Mouse (Mus musculus) neural tube, embryonic 13.5 days (tissue): ENCODE measurements at regions not wholly inside any gene's neighbourhood (a gene's known extent, or its start where the extent isn't known, plus 50 kb on each side); places are given as distances from the start of the nearest gene placed in this dataset.

Experiments used
- ATAC-seq: fragments of 200-750 bp; cut with Nextera tagmentation; 2 replicates; pipeline ENCODE4 v1.8.0; 2017; ENCODE audit warnings: low read depth, mild to moderate bottlenecking, moderate TSS enrichment, moderate library complexity
- H3K27ac ChIP-seq: fragments of 300-500 bp; sonication (generic); replicated peaks from 2 replicates; pipeline ENCODE4 v1.5.1; 2015; ENCODE audit warnings: moderate library complexity, mild to moderate bottlenecking, inconsistent platforms
- H3K27me3 ChIP-seq: fragments of 300-500 bp; sonication (generic); 2 replicates; pipeline ENCODE4 v1.6.1; 2015; ENCODE audit warnings: mild to moderate bottlenecking, inconsistent platforms
- H3K36me3 ChIP-seq: fragments of 300-500 bp; sonication (generic); 2 replicates; pipeline ENCODE4 v1.6.1; 2015; ENCODE audit warnings: mild to moderate bottlenecking, inconsistent platforms
- H3K4me1 ChIP-seq: fragments of 300-500 bp; sonication (generic); replicated peaks from 2 replicates; pipeline ENCODE4 v1.6.1; 2015; ENCODE audit warnings: inconsistent platforms
- H3K4me2 ChIP-seq: fragments of 300-500 bp; sonication (generic); 2 replicates; pipeline ENCODE4 v1.6.1; 2015; ENCODE audit warnings: inconsistent platforms, mild to moderate bottlenecking, moderate library complexity
- H3K4me3 ChIP-seq: fragments of 300-500 bp; sonication (generic); 2 replicates; pipeline ENCODE4 v1.5.1; 2015; ENCODE audit warnings: mild to moderate bottlenecking, inconsistent platforms
- H3K9ac ChIP-seq: fragments of 300-500 bp; sonication (generic); 2 replicates; pipeline ENCODE4 v1.6.1; 2015; ENCODE audit warnings: moderate library complexity, mild to moderate bottlenecking, inconsistent platforms
- H3K9me3 ChIP-seq: fragments of 300-500 bp; sonication (generic); 2 replicates; pipeline ENCODE4 v1.6.1; 2016; ENCODE audit warnings: inconsistent platforms
- WGBS: fragments of 180-500 bp; shearing (Covaris S2); methylation state at CpG from one replicate; pipeline ENCODE4 v1.1.7; 2015; 5-methylcytosine and 5-hydroxymethylcytosine counted together

DNA sequence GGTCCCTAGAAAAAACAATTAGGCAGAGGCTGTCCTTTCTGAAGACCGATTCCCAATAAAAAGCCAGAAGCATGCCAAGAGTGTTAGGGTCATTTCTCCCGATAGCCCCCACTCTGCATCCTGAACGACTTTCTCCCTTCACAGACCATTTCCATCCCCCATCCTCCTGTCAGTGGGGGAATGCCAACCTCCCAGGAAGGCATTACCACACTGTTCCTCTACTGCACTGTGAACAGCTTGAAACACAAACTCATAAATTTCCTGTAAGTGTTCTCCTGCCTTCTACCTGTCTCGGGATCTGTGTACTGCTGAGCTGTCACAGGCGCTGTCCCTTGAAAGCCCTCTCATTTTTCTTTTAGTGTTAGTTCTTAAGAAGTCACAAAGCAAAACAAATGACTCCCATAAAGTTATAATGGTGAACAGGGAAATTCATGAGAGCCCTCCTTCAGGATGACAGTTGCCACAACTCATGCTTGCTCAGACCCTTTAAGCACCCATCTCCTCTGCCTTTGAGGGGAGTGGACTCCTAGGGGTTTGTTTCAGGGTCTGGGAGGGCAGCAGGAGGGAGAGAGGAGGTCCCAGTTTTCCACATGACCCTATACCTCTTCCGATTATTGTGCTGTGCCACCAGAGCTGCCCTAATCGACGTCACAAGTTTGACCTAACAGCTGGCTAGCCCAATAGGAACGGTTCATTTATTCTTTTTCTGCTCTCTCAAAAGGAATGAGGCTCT lies 139.9 kb downstream of the Rchy1 start:
- Histone ChIP-seq H3K27me3 (no peaks in the 10 kb centered on the region), H3K4me1 (peaks cover 7% of the 10 kb centered on the region), H3K9ac (no peak overlapping the region), H3K4me2 (no peak overlapping the region), H3K4me3 (no peak overlapping the region), H3K36me3 (no peaks in the 10 kb centered on the region), H3K9me3 (no peaks in the 10 kb centered on the region), H3K27ac (0 out of 2 replicates have a peak overlapping the region, but pooled peaks have one; percentile 33)
- WGBS = 49% methylated on average over 9 of the region's 9 CpGs
- peak; percentile 70; the same call in 1 of the 2 replicates for ATAC-seq

DNA sequence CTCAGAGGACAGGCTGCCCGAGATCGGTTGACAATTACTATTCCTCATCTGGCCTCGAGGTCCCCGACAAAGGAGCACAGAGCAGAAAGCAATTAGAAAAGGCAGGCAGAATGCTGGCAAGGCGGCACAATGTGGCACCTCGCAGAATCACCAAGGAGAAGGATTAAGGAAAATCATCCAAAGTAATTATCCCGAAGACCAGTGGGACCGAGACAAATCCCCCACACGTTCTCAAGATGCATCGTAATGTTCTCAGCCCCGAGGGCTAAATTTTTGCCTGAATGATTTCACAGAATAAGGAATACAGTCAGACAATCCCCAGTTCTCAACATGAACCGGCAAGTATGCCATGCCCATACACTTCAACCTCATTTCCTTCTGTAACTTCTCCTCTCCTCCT lies 144.1 kb downstream of the Rchy1 start:
- 0 out of 2 replicates have a peak, but pooled peaks have one; percentile 22 for ATAC-seq
- Histone ChIP-seq H3K9ac (no peak overlapping the region), H3K27me3 (no peaks in the 10 kb centered on the region), H3K36me3 (no peaks in the 10 kb centered on the region), H3K9me3 (no peaks in the 10 kb centered on the region), H3K4me2 (no peak overlapping the region), H3K4me3 (no peak overlapping the region), H3K4me1 (peaks cover 7% of the 10 kb centered on the region), H3K27ac (peak overlapping the region; percentile 62; the same call in 1 of the 2 replicates)
- 65% methylated on average over 12 of the region's 12 CpGs for WGBS

DNA sequence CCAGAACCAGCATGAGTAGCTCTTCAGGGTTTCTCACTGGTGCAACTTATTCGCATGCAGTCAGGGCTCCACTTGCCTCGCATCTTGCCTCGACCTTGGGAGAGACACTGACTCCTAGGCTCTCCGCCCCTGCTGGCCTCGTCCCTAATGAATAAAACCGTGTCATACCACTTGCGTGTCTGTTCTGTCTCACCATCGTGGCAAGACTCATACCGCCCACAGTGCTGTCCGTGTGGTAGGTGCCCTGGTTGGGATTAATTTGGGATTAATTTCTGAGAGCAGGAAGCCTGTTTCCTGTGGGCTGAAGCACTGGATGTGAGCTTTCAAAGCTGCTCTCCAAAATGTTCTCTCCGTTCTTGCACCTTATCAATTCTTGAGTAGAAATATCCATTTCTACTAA lies 144.7 kb downstream of the Rchy1 start:
- Histone ChIP-seq H3K4me3 (no peak overlapping the region), H3K27me3 (no peaks in the 10 kb centered on the region), H3K9ac (no peak overlapping the region), H3K4me1 (peaks cover 5% of the 10 kb centered on the region), H3K36me3 (no peaks in the 10 kb centered on the region), H3K4me2 (no peak overlapping the region), H3K27ac (no peak overlapping the region), H3K9me3 (no peaks in the 10 kb centered on the region)
- ATAC-seq = no peak
- 85% methylated on average over 11 of the region's 11 CpGs for WGBS

DNA sequence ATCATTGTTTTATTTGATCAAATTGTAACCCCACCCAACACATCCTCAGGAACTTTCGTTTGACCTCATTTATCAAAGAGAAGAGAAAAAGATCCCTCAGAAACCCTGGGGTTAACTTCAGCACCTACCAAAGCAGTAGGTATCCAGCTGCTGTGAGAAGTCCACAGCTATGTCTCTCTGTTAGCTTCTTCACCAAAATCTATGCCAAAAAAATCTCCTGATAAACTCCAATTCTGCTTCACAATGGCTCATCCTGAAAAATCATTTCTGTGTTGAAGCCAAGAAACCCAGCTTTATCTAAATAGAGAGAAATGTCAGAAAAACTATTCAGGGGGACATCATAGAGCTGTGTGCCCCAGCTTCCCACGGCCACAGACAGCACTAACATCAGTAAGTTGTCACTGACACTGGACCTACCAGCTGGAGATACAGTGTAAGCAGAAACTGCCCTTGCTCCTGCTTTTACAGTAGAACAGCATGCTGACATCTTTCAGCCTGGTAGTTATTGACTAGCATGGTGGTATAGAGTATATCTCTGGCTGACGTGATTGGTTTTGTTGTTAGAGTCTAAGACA lies 146.4 kb downstream of the Rchy1 start:
- no peaks in the 10 kb centered on the region for H3K27me3 ChIP-seq
- H3K27ac ChIP-seq = no peak overlapping the region
- H3K9me3 ChIP-seq = no peaks in the 10 kb centered on the region
- H3K4me2 ChIP-seq = no peak overlapping the region
- no peak overlapping the region for H3K4me3 ChIP-seq
- ATAC-seq = no peak
- no peak overlapping the region for H3K9ac ChIP-seq
- no peaks in the 10 kb centered on the region for H3K36me3 ChIP-seq
- H3K4me1 ChIP-seq = no peaks in the 10 kb centered on the region
- WGBS = 88% methylated on average over 3 of the region's 3 CpGs

DNA sequence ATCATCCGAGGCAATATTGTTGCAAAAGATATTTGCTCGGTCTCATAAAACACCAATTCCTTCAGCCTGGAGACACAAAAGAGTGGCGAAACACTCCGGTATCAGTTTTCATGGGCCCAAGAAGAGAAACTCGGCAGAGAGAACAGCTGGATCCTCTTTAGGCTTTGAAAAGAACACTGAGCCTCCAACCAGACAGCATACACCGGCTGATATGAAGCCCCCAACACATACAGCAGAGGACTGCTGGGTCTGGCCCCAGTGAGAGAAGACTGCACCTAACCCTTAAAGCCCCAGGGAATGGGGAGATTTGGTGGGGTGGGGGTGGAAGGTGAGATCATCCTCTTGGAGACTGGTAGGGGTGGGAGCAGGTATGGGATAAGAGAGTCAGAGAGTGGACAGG lies 147.9 kb downstream of the Rchy1 start:
- Histone ChIP-seq H3K9me3 (no peaks in the 10 kb centered on the region), H3K4me3 (no peak overlapping the region), H3K27ac (0 out of 2 replicates have a peak overlapping the region, but pooled peaks have one; percentile 52), H3K4me2 (no peak overlapping the region), H3K36me3 (no peaks in the 10 kb centered on the region), H3K4me1 (no peaks in the 10 kb centered on the region), H3K9ac (no peak overlapping the region), H3K27me3 (no peaks in the 10 kb centered on the region)
- 74% methylated on average over 6 of the region's 6 CpGs for WGBS
- ATAC-seq = no peak

DNA sequence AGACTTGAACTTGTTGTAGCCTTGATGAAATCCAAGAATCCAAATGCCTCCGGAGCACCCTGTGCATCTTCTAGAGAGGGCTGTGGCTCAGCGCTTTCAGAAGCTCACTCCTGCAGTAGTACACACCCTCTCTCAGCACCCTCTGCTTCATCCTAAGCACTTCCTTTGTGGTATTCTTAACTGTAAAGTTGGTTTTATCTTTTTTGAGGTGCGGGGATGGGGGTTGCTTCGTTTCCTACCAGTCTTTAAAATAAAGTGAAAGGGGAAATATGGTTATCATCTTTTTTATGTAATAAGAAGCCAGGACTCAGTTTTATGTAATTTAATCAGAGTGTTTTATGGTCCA lies 148.5 kb downstream of the Rchy1 start:
- WGBS = 79% methylated on average over 4 of the region's 4 CpGs
- Histone ChIP-seq H3K4me3 (no peak overlapping the region), H3K27me3 (no peaks in the 10 kb centered on the region), H3K4me1 (no peaks in the 10 kb centered on the region), H3K36me3 (no peaks in the 10 kb centered on the region), H3K4me2 (no peak overlapping the region), H3K9ac (no peak overlapping the region), H3K9me3 (no peaks in the 10 kb centered on the region), H3K27ac (no peak overlapping the region; the same call in 1 of the 2 replicates)
- no peak for ATAC-seq

DNA sequence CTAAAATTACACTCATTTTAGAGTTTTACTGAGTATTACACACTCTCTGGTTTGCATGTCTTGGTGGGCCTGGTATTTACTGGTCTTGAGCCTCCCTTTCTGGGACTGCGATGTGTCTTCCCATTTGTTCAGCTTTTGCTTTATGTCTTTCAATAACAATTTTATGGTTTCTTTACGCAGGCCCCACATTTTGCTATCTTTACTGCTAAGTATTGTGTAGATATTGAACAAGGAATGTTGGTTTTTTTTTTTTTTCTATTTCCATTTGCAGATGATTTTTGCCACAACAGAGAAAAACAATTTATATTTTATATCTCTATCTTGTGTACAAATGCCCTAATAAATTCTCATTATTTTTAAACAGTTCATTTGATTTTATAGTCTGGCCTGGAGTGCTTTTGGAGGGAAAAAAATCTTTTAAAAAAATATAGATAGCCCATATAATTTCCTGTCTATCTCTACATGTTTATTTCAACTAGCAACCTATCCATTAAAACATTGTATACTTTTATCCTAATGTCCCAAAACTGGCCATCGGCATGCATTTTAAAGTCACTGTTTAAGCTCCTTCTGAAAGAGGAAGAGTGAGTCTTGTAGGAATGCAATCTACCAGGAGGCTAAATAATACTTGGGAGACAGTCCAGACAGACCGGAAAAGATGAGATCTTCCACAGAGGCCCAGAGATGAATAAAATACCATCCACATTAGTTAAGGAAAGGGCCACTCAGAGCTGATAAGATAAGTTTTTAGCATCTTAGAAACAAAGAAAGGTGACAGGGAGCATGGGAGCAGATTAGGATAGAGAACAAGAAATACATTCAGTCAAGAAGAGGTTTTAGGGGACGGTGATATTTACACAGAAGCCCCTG lies 149.1 kb downstream of the Rchy1 start:
- no peak for ATAC-seq
- H3K4me3 ChIP-seq = no peak overlapping the region
- WGBS = 81% methylated on average over 5 of the region's 5 CpGs

DNA sequence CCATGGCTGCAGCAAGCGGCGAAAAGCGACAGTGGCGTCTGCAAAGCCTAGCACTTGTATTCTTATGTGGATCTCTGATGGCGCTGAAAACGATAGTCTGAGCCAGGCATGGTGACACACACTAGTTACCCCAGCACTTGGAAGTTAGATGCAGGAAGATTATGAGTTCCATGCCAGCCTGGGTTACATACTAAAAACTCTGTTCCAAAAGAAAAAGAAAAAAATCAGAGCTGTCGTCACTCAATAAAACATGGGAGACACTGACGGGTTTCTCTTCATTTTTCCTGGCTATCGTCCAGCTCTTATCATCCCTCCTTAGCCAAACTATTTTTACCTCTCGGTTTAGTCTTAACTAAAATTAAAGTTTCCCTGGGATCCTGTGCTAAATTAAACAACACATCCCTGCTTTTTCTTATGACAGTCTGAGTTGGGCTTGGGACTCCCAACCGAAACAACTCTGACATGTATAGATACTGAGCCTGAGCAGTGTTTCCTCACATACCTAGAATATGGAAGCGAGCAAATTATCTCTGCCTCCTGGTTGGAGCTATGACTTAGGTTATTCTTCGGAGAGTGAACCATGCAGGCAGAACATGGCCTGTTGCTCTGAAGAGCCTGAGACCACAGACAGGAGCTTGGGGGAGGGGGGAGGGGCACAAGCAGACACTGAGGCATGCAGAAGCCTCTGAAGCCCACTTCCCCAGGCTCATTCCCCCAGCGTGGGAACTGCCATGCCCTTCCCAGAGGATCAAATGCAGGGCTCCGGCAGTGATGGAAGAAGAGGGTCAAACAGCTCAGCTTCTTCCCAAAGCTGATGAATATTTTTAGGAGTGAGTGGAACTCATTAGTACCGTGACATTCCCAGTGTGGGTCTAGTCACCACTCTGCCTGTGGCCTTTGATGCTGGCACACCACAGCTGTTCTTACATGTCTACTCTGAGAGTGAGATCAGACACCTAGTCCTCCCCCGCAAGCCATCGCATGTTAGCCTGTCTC lies 155.5 kb downstream of the Rchy1 start:
- H3K4me3 ChIP-seq = no peak overlapping the region
- H3K4me1 ChIP-seq = no peaks in the 10 kb centered on the region
- no peak overlapping the region for H3K9ac ChIP-seq
- H3K36me3 ChIP-seq = no peaks in the 10 kb centered on the region
- no peaks in the 10 kb centered on the region for H3K9me3 ChIP-seq
- WGBS = 82% methylated on average over 18 of the region's 18 CpGs
- no peak overlapping the region for H3K4me2 ChIP-seq
- no peak overlapping the region for H3K27ac ChIP-seq
- no peak for ATAC-seq
- H3K27me3 ChIP-seq = no peaks in the 10 kb centered on the region

More for the DNA sequence above, 149.1 kb downstream of the Rchy1 start:
- Histone ChIP-seq H3K4me2 (no peak overlapping the region), H3K27me3 (no peaks in the 10 kb centered on the region), H3K9ac (no peak overlapping the region), H3K9me3 (no peaks in the 10 kb centered on the region), H3K4me1 (no peaks in the 10 kb centered on the region), H3K27ac (no peak overlapping the region; the same call in 1 of the 2 replicates), H3K36me3 (no peaks in the 10 kb centered on the region)

DNA sequence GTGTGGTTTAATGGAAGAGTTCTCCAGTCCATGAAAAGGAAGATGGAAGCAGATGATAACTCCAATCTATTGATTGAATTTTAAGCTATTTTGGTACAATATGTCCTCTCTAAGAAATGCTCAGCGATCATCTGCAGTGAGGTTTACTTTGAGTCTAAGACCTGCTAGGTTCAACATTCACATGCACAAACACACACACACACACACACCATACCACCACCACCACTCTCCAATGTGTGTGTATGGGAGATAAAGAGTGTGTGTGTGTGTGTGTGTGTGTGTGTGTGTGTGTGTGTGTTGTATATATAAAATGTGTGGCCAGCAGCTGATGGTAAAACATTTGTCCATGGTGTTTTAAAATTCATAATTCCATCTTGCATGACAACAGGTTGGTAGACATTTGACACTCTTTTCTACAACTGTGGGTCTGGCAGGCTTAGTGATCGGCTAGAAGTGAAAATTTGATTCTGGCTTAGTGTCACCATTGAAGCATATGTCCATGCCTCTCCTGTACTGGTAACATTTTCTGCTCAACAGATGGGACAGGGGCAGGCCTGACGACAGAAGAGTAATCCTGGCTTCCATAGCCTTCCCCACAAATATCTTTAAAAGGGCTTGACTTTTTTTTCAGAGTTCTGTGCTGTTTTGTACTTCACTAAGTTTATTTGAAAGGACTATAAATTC lies 161.4 kb downstream of the Rchy1 start:
- H3K36me3 ChIP-seq = no peaks in the 10 kb centered on the region
- H3K4me1 ChIP-seq = no peaks in the 10 kb centered on the region
- no peak for ATAC-seq
- no peak overlapping the region for H3K9ac ChIP-seq
- H3K9me3 ChIP-seq = no peaks in the 10 kb centered on the region
- WGBS = 89% methylated on average over 3 of the region's 3 CpGs
- no peak overlapping the region for H3K27ac ChIP-seq
- H3K4me2 ChIP-seq = no peak overlapping the region
- H3K27me3 ChIP-seq = no peaks in the 10 kb centered on the region
- H3K4me3 ChIP-seq = no peak overlapping the region

DNA sequence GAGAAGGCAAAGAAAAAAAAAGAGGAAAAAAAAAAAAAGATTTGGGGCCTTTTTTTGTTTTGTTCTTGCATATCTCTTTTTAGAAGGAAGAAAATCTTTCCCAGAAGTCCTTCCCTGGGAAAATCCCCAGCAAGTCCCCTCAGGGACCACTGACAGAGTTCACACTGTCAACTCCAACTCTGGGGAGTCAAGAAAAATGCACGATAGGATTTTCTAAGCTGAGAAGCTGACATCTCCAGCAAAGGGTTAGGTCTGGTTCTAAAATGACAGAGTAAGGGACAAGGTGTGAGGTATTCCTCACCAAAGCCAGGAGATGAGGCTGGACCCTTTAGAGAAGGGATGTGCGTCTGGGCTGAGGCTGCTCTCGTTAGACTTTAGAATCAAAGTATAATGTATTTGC lies 165.5 kb downstream of the Rchy1 start:
- H3K9me3 ChIP-seq = no peaks in the 10 kb centered on the region
- no peaks in the 10 kb centered on the region for H3K36me3 ChIP-seq
- H3K9ac ChIP-seq = no peak overlapping the region
- H3K27me3 ChIP-seq = no peaks in the 10 kb centered on the region
- no peak overlapping the region for H3K4me2 ChIP-seq
- H3K27ac ChIP-seq = no peak overlapping the region
- ATAC-seq = no peak
- WGBS = 92% methylated on average over 3 of the region's 3 CpGs
- H3K4me1 ChIP-seq = no peaks in the 10 kb centered on the region
- H3K4me3 ChIP-seq = no peak overlapping the region

DNA sequence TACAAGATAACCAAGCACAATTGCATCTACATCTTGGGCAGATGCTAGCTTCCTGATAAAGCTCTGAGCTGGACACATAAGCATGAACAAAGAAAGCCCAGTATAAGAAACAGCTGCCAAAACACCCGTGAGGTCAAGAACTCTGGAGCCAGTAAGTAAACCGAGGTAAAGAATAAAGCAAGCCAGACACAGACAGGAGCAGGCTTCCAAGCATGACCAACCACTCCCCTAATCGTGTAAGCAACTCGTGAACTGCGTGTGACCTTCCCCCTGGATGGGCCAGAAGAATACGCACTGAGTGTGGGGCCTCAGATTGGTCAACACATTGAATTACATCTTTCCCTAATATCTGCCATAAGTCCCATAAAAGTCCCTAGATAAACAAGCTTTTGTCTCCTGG lies 170.1 kb downstream of the Rchy1 start:
- Histone ChIP-seq H3K9ac (no peak overlapping the region), H3K36me3 (no peaks in the 10 kb centered on the region), H3K9me3 (no peaks in the 10 kb centered on the region), H3K4me2 (no peak overlapping the region), H3K27me3 (no peaks in the 10 kb centered on the region), H3K4me1 (no peaks in the 10 kb centered on the region), H3K4me3 (no peak overlapping the region), H3K27ac (no peak overlapping the region)
- ATAC-seq = no peak
- 72% methylated on average over 6 of the region's 6 CpGs for WGBS
